Mouse (Mus musculus): ENCODE data around the gene Mamdc4. TPM values are rescaled to one million over a fixed set of nuclear protein-coding genes. Genes with fewer than 3 reads are reported as not detected.
A peak's percentile ranks its signal among the peaks of the same experiment; 100 is the strongest.

Gene Mamdc4
- total RNA-seq, 2 experiments from 2014 or later = 1.8 to 2.2 TPM

DNA sequence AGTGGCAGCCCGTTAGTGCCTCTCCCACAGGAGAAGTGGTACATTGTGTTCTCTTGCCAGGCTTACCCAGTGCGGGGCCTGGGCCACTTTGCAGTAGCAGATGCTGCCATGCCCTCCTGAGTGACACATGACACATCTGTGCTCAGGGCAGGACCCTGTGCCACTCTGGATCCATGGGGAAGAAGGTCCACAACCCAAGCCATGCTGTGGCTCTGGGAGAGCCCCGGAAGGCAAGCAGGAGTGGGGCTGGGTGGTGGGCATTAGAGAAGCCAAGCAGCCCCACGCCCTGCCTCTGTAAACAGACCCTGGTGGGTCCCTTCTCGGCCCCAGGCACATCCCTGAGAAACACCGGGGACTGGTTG lies 8.5 kb upstream of the Mamdc4 start:
- no peak for DNase-seq

DNA sequence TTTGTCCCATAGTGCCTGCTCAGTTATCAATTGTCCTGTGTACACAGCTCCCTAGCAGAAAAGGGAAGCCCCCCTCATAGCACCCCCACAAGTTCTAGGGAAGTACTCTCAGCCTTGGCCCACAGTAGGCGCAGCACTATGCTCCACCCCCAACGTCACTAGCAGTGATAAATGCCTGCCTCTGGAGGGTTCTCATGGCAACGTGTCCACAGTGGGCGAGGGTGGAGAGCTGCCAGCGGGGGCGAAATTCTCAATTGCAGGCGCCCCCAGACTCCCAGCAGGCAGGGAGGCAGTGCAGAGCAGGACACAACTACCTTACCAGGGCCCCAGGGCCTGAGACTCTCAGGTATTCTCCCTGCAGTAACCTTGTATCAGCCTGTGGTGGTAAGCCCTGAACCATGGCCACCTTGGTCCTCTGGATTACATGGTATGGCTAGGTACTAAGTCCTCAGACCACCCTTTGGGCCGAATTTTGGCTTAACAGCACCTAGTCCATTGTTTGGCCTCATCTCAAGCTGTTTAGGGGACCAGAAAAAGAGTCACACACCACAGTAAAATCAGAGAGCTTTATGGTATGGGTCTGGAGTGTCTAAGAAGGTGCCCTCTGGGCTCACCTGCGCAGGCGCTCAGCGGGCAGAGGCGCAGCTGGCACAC lies 7.9 kb upstream of the Mamdc4 start:
- intact Hi-C loops (cut with DNase I) = no loop called here
- peak in 1 of 2 experiments; percentile 32 for DNase-seq

More for the DNA sequence above, 8.5 kb upstream of the Mamdc4 start:
- intact Hi-C loops (cut with DNase I) = no loop called here

DNA sequence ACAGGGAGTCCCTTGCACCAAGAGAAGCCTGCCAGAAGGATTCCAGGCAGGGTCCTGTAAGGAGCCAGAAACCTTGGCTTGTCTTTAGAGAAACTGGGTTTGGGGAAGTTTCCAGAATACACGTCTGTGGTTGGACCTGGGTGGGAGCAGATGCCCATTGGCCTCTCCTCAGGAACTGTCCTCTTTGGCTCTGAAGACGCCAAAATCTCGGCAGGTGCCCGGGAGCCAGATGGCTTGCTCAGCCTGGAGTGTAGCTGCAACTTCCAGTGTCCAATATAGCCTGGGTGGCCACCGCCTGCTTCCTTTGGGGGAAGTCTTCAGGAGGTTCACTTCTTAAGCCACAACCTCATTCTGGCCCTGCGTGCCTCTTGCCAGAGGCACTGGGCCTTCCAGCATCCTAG lies 7.3 kb upstream of the Mamdc4 start:
- DNase-seq = peak in 1 of 2 experiments; percentile 27
- intact Hi-C loops (cut with DNase I) = no loop called here

DNA sequence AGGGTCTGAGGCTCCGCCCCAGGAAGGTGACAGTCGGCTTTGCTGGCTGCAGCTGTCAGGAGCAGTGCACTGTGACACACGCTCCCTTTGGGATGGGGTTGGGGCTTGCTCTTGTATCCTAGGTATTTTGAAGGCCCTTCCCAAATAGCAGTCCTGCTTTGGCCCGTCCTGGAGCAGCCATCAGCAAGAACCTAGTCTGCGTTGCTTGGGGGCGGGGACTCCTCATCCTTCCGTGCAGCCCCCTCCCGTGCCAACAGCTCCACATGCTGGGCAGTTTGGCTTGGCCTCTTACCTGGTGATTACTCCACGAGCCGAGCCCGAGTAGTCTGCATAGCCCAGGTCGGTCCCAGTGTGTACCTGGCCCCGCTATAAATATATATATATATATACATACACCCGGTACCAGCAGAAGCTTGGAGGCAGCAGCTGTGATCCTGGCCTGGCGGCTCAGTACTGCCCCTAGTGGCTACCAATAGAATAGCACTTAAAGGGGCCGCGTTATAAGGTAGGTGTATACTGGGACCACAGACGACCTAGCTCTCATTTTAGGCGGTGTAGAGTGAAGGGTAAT lies 6.7 kb upstream of the Mamdc4 start, which contains the start of gene Ajm1:
Gene Ajm1 (minus strand): TSS at position 464 of the 571 bp plus-strand sequence.
- intact Hi-C loops (cut with DNase I) = no loop called here

DNA sequence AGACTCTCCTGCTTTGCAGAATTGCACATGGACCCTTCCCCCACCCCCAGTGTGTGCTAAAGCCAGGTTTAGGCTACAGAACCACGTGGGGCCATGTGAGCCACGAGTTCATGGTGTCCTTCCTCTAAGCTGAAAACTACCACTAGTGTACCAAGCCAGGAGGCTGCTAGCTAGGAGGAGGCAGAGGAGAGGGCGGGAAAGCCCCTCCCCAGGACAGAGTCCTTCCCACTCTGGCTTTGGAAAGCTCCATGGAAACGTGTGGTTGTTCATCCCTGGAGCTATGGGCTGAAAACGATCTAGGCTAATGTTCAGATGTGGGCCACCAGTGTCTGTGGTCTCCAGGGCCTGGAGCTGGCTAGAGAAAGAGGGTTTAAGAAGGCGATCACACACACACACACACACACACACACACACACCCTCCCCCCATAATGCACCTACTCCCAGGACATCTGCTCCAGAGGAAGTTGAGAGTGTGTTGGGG lies 6.0 kb upstream of the Mamdc4 start:
- intact Hi-C loops (cut with DNase I) = no loop called here
- no peak for DNase-seq

More for the DNA sequence above, 6.7 kb upstream of the Mamdc4 start, which contains the start of gene Ajm1:
- peak; percentile 76 to 81 for DNase-seq

DNA sequence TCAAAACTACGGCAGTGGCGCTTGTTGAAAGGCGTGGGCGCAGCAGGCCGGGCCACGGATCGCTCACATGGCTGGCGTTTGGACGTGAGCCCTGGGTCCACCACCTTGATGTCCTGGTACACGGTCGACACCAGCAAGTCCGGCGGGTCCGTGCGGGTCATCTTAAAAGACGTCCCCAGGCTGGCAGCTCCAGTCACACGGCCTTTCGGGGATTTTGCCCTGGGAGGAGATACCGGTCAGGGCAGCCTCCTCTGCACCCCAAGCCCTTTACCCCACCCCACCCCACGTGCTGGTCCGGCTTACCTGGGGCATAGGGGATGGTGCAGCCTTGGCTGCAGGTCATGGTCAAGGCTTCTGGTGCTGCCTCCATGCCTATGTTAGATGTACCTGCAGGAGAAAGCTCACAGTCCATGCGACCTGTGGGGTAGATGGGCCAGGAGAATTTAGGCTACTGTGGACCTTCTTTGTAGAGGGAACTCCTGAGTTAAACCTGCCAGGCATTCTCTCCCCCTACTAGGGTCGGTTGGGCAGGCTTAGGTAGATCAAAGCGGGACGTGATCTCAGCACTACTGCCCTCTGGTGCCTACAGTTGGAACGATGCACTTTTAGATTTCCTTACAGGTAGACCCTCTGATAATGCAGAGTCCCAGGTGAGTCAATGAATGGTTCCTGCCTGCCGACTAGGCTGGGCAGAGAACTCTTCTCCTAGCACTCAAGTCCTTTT lies 5.3 kb upstream of the Mamdc4 start:
- intact Hi-C loops (cut with DNase I) = no loop called here
- DNase-seq = peak in 1 of 2 experiments; percentile 43

DNA sequence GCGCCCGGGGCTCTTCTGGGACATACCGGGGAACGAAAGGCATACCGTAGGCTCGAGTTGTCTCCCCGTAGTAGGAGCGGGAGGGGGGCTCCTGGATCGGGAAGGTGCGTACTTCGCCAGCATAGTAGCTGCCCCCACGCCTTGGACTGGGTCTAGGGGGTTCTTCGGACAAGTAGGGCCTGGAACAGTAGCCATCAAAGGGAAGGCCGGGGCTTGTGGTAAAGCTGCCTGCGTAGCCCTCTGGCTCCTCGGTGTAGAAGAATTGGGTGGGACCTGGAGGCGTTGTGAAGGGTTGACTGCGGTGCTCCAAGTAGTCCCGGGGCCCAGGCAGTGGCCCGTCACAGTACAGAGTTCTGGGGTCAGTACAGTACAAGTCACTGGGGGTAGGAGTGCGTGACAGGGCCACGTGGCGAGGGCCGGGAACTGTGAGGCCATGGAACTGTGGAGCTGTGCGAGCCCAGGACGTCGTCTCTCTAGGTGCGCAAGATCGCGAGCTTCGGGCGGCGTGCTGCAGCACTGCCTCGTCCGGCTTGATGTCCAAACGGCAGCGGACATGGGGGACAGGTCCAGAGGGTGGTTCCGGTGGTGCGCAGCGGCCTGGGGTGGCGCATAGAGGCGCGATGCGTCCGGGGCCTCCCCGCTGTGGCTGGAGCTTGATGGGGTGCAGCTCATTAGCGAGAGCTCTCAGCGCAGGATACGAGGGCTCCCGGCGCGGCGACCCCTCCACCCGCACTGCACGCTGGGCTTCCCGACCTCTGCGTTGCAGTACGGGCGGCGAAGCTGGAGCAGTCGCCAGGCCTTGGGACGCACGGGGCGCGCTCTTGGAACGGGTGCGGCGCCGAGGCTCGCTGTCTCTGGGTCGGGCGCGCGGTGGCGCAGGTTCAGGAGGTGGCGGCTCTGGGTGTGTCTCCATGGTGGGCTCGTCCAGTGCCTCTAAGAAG lies 4.4 kb upstream of the Mamdc4 start:
- intact Hi-C loops (cut with DNase I) = no loop called here
- no peak for DNase-seq

DNA sequence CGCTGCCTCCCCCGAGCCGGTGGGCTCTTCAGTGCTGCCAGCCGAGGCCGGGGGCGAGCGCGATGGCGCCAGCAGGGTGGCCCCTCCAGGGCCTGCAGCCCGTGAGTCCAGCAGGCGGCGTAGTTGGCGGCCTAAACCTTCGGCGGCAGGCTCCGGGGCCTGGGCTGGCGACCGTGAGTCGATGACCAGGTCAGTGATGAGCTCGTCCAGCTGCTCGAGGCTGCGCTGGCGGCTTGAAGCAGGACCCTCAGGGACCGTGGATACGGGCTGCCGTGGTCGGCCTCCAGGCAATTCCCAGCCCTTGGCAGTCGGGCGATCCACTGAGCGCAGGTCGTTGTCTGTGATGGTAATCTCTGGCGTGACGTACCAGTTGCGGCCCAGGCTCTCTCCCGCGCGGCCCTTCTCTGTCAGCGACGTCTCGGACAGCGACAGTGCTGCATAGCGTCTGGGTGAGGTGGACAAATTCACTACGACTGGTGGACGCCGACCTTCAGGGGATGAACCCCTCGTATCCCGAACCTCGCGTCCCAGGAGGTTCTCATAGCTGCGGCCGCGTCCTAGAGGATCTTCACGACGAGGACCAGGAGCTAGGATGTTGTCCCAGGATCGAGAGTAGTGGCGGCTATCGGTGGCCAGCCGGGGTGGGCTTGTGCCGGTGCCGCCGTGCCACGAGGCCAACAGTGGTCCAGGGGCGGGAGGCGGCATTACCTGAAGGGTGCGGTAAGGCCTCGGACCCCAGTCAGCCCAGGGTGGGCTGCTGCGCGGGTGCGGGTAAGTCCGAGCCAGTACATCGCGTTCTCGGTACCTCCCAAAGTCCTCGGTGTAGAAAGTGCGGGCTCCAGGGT lies 3.5 kb upstream of the Mamdc4 start:
- intact Hi-C loops (cut with DNase I) = no loop called here
- no peak for DNase-seq

DNA sequence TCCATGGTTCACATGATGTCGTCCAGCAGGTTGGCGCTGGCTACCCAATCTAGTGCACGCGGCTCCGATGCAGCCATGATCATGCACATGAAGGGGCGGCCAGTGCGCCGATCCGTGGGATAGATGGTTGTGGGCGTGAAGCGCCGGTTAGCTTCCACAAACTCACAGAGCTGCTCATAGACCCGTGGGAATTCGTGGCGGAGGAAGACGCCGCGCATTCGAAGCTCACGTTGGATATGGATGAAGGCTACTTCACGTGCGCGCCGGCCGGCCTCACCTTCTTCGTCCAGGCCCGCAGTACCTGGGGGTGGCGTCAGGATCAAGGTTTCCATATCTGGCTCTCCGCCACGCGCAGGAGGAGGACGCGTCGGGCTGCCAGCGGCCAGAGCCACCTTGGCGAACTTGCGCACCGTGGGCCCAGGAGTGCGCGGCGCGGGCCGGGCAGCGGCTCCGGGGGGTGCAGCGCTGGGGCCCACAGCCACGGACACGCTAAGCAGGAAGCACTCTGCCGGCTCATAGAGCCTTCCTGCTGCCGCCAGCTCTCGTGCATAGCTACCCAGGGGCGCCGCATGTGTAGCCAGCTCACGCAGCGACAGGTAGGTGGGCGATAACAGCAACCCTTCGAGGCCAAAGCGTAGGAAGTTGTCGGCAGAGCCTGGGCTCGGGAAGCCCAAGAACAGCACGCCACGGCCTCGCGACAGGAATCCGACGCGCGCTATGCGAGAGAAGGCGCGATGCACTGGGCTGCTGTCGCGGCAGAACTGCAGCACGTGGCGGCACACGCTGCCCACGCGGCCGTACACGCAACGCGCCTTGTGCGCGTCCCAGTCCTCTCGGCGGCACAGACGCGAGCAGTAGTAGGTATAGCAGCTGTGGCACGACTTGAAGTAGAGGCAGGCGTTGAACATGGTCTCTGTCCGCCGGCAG lies 2.6 kb upstream of the Mamdc4 start:
- intact Hi-C loops (cut with DNase I) = no loop called here
- DNase-seq = no peak

DNA sequence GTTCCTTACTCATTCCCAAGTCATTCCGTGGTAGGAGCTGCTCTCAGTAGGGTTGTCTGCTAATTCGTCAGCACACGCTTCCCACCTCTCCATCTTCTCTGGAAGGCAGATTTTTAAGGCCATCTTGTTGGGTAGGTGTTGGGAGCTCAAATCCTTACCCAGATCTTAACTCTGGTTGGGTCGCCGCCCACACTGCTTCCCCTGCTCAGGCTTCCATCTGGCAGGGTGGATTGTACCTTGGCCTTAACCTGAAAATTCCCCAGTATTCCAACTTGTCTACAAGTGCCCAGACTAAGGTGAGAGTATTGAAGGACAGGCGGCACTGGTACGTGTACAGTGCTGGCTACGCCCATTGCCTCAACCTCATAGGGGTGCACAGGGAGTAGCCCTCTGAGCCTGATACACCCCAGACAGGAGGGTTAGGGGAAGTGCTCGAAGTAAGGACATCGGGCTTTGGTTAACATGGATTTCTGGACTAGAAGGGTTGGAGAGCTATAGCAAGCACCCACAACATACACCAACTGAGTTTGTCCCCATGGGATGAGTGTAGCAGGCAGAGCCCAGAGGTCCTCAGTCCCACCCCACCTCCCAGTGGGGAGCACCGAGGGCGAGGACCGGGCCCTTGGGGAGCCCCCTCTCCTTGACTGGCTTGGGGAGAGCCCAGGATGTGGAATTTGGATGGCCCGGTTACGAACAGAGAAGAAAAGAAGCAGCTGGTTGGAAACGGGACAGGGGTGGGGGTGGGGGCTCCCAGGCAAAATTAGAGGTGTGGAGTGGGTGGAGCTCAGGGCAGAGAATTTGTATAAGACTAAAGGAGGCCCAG lies 1.6 kb upstream of the Mamdc4 start:
- no peak for DNase-seq
- intact Hi-C loops (cut with DNase I) = no loop called here

DNA sequence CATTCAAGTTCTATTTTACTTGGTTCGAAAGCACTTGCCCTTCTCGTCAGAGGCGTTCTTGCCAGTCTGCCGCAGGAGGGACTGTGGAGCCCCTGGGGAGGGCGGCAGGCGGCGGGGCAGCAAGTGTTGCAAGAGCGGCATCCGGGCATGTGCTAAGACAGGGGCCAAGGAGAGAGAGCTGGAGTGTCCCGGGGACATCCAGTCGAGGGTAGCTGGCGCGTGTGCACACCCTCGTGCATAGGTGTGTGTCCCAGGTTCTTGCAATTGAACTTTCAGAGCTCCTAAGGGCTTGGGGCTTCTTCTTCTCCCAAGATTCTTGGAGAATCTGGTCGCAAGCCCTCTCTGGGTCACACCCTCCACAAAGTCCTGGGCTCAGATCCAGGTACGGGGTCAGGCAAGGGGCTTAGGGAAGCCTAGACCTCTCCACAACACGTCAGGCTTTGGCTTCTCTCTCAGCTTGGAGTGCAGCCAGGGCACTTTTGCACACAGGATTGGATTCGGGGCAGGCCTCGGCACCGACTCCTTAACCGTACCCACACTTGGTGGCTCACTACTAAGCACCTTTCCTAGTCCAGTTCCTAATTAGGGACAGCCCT lies 885 bp upstream of the Mamdc4 start:
- peak; percentile 53 to 60 for DNase-seq
- intact Hi-C loops (cut with DNase I) = no loop called here

DNA sequence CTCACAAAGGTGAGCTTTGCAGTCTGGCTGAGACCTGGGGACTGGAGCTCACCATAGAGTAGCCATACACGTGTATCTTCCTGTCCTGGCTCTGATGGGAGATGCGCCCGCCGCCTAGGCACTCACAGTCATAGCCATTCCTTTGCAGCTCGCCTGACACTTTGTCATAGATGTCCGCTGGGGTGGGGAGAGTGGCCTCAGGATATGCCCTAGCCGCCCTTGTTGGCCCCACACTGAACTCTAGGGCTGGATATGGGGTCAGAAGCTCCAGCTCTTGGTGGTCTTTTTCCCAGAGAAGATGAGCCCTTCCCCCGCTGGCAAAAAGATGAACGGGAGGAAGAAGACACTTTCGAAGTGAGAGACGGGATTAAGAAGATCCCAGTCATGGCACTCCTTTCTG lies 509 bp downstream of the Mamdc4 start:
- DNase-seq = no peak
- intact Hi-C loops (cut with DNase I) = no loop called here

DNA sequence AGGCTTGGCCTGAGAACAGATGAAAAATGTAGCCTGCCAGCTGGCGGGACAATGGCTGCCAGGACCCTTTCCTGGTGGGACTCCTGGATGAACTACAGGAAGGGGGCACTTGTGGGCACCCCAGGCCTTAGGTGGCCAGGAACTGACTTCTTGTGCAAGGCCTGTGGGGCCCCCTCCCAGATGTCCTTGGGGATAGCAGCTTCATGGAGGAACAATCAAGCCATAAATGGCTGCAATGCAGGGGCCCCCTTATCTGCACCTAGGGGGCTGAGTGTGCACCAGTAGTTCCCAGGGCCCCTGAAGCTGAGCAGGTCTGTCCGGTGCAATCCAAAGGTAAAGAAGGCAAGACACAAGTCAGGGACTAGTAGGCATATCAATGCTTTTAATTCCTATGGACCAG lies 1.6 kb downstream of the Mamdc4 start:
- DNase-seq = no peak
- intact Hi-C loops (cut with DNase I) = no loop called here

DNA sequence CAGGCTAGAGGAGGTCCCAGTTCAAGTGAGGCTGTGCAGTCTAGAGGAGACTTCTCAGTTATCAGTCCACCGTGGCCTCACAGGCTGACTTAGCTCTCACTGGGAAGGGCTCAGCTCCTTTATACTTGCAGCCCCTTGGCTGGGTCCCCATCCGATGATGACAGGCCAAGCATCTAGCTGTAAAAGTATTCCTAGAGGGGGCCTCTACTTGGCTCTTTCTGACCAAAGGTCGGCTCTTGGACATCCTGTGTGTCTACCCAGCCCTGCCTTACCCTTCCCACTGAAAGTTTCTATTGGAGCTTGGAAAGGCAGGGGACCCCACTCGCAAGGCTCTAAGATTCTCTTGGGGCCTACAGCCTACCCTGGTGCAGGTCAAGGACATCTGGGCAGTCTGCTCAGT lies 3.4 kb downstream of the Mamdc4 start:
- intact Hi-C loops (cut with DNase I) = no loop called here
- DNase-seq = no peak

DNA sequence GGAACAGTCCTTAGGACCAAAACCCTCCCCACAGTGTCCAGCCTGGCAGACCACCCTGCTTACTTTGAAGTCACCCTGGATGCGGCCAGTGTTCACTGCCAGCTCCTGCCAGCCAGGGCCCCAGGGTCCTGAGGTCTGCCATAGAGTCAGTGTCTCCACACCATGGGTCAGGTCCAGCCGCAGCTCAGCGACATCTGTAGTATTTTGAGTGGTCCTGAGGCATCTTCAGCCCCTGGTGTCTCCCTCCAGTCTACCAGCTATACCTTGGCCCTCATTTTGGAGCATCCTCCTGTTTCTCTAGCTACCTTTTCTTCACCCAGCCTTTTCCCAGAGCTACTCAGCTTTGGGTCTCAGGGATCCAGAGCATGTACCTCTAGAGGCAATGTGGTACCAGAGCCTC lies 5.3 kb downstream of the Mamdc4 start:
- DNase-seq = no peak
- intact Hi-C loops (cut with DNase I) = no loop called here

DNA sequence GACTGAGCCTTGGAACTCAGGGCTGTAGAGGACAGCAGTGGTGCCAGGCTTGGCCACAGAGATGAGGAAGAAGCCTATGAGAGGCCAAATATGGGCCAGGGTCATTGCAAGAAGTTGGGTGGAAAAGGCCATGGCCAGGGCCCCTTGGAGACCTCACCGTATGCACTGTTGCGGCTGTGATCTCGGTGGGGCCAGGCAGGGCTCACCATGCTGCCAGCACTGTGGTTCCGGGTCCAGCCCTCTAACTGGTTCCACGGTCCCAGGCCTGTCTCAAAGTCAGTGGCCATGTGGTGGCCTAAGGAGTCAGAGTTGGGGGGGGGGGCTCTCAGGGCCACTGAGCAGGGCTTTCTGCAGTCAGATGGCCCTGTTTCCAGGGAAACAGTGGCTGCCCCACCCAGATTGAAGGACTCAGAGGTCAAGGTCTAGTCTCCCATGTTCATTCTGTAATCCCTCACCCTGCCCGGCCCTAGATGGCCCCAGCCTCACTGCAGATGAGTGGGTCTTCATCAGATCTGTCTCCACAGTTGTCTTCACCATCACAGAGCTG lies 6.1 kb downstream of the Mamdc4 start:
- DNase-seq = no peak
- intact Hi-C loops (cut with DNase I) = no loop called here

DNA sequence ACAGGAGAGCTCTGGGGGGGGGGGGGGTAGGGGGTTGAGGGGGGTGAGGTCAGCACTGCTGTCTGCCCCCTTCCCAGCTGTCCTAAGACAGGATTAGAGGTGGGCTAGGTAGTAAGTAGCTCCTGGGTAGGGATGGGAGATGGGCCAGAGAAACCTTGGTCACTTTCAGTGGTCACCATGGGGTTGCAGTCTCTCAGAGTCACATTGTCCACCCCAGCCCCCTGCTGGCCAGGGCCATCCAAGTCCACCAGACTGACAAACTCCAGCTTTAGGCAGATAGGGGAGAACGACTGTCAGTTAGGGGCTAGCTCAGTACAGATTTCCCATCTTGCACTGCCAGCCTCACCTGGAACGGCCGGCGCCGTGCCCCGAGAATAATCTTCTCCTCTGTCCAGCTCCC lies 8.1 kb downstream of the Mamdc4 start:
- intact Hi-C loops (cut with DNase I) = no loop called here
- no peak for DNase-seq

Data from heart, postnatal 10 days (tissue).